Mouse (Mus musculus): ENCODE data around the gene Olfr429.
A peak's percentile ranks its signal among the peaks of the same experiment; 100 is the strongest.
"Not testable (repeated sequence)": the region's sequence is repeated elsewhere in the genome, so short reads cannot be mapped to it uniquely, and the experiment has no call there.

The Olfr429 gene

DNA sequence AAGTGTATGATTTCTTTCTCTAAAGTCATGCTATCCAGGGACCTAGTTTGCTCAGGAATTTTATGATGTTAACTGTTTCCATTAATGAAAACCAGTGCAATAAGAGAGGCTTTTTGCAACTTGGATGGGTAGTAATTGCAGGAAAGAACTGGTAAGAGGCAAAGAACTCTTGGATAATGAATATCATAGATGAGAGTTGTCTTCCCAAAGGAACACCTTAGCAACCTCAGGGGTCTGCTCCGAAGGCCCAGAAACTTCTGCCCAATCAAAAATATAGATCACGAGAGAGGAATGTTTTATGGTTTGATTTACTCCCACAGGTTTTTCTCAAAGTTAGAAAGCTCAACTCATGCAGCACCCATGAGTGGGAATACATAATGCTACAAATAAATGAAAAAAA, at the start of gene Olfr429:
Olfr429 (plus strand) TSS at position 301 of the 400 bp plus-strand sequence.
- DNase-seq (ENCODE audit: low spot score), result no peak

DNA sequence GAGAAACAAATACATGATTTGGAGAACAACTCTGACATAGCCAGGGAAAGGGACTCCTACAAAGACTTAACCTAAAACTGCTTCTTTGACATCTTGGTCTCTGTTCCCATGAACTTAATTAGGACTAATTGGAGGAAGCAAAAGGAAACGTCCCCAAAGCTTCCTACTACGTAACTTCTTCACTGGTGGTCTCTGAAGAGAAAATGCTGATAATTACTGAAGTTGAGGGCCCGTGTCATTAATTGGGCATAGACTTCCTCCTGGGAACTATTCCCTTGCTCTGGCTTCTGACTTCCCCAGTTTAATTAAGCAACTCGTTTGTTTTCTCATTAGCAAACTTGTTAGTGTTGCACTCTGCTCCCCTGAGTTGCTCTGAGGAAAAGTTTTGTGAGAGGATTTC, 48.3 kb upstream of the Olfr429 start:
- DNase-seq (ENCODE audit: low spot score), result no peak

DNA sequence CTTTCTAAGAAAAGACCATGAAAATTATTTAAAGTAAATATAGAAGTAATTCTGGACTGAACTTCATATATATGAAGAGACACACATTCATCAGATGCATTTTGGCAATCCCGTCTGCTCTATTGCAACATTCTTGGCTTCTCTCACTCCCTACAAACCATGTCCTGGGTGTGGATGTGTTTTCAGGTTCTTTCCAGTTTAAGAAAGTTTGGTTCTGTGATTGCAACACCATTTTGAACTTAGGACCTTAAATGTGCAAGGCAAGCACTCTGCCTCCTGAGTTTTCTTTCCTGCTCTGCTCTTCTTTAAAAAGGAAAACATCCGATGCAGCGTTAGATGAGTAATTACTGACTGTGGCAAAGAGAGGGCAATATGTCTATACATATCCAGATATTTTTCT, 45.7 kb upstream of the Olfr429 start:
- no peak for DNase-seq (ENCODE audit: low spot score)

DNA sequence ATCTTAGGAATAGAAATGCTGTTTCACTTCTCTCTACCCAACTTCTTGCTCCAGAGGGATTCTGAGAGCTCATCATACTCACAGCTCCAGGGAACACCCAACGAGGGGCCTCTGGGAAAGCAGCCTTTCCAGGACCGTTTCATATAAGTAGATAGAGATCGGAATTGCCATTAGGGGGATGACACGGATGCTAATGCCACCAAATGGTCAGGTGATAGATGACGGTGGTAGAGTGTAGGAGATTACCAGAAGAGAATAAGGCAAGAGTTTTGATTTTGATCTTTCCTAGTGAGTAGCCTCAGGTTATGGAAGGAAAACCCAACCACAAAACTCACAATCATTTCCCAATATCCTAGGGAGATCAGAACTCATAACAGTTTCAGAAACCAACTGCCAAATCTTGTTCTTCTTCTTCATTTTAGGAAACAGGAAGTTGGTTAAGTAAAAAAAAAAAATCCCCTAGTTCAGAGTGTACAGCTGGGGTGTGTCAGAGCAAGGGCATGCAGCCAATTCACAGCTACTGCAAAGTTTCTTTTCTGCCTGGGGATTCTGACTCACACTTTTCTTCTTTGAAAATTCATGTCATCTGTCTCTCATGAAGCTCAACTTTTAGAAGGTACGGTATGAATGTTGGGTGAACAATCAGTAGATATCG, 43.5 kb upstream of the Olfr429 start, which contains the start of gene Olfr433:
Olfr433 (plus strand) TSS at position 183 of the 655 bp plus-strand sequence.
- peak; percentile 21 for DNase-seq (ENCODE audit: low spot score)

DNA sequence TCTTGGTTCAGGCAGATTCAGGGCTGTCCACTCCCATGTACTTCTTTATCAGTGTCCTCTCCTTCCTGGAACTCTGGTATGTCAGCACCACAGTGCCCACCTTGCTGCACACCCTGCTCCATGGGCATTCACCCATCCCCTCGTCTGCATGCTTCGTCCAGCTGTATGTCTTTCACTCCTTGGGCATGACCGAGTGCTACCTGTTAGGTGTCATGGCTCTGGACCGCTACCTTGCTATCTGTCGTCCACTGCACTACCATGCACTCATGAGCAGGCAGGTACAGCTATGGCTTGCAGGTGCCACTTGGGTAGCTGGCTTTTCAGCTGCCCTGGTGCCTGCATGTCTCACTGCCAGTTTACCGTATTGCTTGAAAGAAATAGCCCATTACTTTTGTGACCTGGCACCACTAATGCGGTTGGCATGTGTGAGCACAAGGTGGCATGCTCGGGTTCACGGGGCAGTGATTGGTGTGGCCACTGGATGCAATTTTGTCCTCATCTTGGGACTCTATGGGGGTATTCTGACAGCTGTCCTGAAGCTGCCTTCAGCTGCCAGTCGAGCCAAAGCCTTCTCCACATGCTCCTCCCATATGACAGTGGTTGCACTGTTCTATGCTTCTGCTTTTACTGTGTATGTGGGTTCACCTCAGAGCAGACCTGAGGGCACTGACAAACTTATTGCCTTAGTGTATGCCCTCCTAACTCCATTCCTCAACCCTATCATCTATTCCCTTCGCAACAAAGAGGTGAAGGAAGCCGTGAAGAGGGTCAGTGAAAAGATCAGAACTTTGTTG, 41.8 kb upstream of the Olfr429 start:
- not testable (repeated sequence) for DNase-seq (ENCODE audit: low spot score)

DNA sequence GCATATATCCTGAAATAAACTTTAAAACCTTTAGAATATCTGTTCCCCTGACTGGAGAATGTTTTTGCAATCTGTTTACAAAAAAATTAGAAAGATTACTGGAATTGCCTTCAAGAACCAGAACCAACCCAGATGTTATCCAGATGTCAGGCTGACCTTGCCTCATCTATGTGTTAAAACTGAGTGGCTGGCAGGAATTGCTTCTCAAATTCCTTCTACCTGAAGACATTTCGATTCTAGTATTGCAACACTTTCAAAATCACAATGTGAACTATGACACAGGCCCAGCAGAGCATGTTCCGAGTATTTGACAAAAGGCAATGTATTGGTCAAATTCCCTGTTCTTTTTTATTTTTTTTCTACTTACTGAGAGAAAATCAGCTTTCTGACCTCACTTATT, 39.7 kb upstream of the Olfr429 start:
- no peak for DNase-seq (ENCODE audit: low spot score)

DNA sequence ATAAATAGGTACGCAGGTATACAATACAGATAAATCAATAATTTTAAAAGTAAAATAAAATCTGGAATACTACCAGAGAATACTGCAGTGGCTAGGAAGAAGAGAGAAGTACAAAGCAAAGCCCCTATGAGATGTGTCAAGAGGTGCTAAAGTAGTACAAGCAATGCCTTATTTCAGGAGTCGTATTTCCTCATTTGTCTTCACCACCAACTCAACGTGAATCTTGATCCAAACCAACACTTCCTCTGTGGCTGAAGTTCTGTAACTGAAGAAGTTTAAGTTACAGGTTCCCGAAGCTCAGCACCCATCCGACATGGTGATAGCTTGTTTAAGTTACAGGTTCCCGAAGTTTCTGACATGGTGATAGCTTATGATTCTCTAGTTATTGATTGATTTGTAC, 35.9 kb upstream of the Olfr429 start:
- DNase-seq (ENCODE audit: low spot score), result not testable (repeated sequence)

DNA sequence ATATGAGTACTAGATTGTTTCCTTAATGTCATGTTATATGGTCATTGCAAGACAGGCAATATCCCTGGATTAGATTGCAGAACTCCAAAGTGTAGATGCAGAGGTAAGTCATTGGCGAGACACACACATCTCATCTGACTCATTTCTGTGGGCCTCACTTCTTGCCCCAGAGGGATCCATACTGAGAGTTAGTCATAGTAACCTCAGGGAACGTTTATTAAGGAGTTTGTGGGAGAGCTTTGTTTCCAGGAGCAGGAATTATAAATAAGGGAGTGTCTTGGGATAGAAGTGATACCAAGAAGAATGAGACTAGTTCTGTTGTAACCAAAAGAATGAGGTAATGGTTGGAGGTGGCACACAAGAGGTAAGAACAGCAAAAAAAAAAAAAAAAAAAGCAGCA, 35.2 kb upstream of the Olfr429 start, which contains the start of gene Olfr432:
Olfr432 (plus strand) TSS at position 313 of the 400 bp plus-strand sequence.
- DNase-seq (ENCODE audit: low spot score), result no peak

DNA sequence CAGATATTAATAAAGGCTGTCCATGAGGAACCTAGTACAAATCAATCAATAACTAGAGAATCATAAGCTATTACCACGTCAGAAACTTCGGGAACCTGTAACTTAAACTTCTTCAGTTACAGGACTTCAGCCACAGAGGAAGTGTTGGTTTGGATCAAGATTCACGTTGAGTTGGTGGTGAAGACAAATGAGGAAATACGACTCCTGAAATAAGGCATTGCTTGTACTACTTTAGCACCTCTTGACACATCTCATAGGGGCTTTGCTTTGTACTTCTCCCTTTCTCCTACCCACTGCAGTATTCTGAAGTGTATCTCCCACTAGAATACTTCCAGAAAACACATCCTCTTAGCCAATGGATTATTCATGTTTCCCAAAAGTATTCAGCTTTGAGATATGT, 34.8 kb upstream of the Olfr429 start:
- DNase-seq (ENCODE audit: low spot score), result not testable (repeated sequence)

DNA sequence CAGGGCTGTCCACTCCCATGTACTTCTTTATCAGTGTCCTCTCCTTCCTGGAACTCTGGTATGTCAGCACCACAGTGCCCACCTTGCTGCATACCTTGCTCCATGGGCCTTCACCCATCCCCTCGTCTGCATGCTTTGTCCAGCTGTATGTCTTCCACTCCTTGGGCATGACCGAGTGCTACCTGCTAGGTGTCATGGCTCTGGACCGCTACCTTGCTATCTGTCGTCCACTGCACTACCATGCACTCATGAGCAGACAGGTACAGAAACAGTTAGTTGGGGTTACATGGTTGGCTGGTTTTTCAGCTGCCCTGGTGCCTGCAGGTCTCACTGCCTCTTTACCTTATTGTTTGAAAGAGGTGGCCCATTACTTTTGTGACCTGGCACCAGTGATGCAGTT, 33.6 kb upstream of the Olfr429 start:
- no peak for DNase-seq (ENCODE audit: low spot score)

DNA sequence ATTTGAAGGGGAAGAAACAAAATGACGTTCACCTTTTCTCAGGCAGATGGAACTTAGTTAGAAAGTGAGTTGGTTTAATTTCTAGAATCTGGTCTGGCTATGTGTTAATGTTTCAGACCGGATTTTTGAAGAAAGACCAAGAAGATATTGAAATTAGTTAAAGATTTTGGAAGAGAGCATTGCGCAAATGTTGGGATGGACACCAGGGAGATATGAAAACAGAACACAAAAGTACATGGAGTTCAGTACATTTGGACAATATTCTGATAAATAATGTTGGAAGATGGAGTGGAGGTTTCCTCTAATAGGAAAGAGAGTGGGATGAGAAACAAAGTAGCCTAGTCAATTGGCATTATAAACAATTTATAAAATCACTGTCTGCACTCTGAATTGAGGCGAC, 32.6 kb upstream of the Olfr429 start:
- no peak for DNase-seq (ENCODE audit: low spot score)

DNA sequence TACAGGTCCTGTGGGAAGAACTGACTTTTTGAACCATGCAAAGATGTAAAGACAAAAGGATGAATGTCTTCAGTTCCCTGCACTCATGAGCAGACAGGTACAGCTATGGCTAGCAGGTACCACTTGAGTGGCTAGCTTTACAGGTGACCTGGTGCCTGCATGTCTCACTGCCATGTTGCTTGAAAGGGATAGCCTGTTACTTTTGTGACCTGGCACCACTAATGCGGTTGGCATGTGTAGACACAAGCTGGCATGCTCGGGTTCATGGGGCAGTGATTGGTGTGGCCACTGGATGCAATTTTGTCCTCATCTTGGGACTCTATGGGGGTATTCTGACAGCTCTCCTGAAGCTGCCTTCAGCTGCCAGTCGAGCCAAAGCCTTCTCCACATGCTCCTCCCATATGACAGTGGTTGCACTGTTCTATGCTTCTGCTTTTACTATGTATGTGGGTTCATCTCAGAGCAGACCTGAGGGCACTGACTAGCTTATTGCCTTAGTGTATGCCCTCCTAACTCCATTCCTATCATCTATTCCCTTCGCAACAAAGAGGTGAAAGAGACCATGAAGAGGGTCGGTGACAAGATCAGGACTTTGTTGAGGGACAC, 32.1 kb upstream of the Olfr429 start:
- no peak for DNase-seq (ENCODE audit: low spot score)

DNA sequence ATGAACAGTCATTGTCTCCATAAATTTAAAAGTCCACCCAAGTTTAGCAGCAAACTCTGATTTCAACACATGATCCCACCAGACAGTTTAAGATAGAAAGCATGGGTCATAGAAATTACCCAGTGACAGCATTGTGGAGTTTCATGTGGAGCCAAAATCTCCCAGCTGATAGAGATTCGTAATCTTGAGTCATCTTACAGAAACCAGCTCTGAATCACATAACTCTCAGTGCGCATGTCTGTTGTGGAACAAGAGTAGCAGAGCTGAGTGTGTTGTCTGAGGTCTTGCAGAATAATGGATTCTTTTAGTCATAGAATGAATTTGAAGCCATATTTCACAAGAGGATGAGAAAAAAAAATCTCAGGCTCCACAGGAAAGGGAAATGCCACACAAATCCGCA, 31.1 kb upstream of the Olfr429 start:
- DNase-seq (ENCODE audit: low spot score), result no peak

DNA sequence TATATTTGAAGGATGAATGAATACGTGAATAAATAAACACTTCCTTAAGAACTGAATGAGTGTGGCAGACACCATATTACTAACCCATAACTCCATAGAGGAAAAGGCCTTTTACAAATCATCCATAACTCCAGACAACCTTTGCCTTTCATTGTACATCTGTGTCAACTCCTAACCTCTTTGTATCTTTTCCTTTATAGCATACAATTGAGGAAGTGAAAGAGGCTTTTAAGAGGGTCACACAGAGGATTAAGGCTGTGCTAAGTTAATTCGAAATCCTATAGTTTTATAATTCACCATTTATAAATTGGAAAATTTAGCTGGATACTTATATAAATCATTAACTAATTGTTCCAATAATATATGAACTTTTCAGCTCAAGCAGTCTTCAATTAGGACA, 28.9 kb upstream of the Olfr429 start:
- no peak for DNase-seq (ENCODE audit: low spot score)

DNA sequence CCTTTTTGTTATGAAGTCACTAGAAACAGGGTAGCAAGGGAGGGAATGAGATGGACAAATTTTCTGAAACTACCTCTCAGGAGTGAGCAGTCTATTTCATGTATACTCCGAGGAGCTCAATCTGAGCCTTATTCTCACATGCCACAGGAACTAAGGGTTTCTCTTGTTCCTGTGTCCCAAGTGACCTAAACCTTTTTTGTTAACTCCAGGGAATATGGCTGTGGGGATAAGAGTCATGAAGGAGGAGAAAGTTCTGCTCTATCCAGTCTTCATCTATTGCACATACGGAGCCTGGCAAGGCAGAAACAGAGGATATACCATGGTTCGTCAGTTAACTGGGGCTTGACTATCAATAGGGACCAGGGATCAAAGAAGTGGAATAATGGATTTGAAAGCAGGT, 17.8 kb upstream of the Olfr429 start, which contains the start of gene Olfr430:
Olfr430 (plus strand) TSS at position 301 of the 400 bp plus-strand sequence.
- no peak for DNase-seq (ENCODE audit: low spot score)

DNA sequence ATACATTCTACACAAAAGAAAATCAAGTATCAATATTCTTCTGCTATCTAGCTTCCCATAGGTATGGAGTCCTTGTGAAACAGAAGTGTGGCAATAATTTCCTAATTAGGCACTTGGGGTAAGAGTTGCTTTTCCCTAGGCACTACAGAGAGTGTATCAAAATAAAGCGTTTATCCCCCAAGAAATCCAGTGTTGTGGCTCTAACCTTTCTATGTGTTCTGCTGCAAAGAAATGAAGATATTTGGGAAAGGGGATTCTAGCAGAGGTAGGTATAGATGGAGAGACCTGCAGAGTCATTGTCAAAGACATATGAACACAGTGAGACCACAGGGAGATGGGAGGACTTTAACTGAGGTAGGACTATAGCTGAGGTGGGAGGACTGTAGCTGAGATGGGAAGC, 12.5 kb downstream of the Olfr429 start, which contains the start of gene Olfr427:
Olfr427 (plus strand) TSS at position 301 of the 400 bp plus-strand sequence.
- DNase-seq (ENCODE audit: low spot score), result no peak

DNA sequence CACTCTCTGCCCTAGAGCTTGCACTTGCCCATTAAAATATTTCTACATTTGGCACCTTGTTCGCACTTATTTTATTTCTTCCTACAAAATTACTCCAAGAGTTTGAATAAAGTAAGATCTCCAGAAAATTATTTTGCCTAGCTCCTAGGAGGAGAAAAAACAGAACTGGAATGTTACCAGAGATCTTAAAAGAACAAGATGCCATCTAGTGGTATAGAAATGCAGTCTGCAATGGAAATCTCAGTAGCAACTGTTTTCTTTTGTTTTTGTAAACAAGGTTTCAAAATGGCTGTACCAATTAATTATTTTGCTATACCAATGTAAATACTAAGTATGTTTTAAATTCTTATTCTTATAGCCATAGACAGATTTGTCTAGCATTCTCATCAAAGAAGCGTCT, 19.6 kb downstream of the Olfr429 start:
- no peak for DNase-seq (ENCODE audit: low spot score)

DNA sequence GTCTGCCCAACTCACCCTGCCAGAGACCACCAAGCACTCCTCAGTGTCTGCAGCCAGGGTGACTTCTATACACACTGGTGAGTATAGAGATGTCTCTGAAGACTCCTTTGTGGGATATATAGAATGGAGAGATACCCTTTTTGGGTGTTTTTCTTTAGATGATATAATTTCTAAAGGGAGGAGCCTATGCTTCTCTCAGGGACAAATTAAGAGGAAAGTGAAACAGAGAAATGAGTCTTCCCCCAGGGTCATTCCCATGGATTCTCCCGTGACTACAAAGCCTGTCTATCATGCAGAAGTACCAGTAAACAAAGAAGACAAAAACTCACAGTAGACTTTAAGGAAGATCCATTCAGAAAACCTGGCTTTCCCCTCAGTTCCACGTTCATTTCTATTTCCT, 36.9 kb downstream of the Olfr429 start, which contains the start of gene Olfr231:
Olfr231 (minus strand) TSS at position 101 of the 400 bp plus-strand sequence.
- DNase-seq (ENCODE audit: low spot score), result no peak

DNA sequence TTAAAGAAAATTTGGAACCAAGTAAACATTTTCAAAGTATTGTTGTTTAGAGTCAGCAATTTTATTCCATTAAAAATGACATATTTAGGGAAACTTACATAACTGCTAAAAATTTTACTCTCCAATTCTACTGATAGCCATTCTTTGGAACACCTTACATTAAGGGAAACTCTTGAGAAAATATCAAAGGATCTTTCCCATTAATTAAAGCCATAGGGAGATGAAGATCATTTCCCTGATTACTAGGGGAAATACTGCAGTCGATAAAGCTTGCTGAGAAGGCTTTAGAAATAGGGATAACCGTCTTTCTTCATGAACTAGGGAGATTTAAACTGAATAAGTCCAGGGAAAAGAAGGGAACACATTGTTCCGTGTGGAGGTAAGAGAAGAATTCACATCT, 47.1 kb downstream of the Olfr429 start, which contains the start of gene Olfr424:
Olfr424 (plus strand) TSS at position 301 of the 400 bp plus-strand sequence.
- DNase-seq (ENCODE audit: low spot score), result no peak

DNA sequence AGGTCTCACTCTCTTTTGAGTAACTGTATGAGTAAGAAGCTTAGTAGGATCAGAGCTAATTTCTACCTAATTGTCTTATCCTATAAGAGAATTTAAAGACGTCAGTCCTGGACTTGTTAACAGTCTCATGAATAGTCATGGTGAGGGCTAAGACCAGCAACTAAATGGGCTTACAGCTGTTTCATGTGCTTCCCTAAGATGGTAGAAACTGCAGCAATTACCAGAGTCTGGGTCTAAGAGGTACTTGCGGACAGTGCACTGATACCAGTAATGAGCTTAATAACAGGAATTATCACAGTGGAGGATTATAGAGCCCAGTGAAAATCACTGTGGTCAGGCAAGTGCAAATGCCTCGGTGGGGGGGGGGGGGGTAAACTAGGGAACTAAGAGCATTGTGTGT, 47.9 kb downstream of the Olfr429 start:
- DNase-seq (ENCODE audit: low spot score), result no peak

Measured in ovary, postnatal 36 days (tissue).